Mouse (Mus musculus): ENCODE results near the gene Vgf. TPM values are rescaled to one million over a fixed set of nuclear protein-coding genes. Genes with fewer than 3 reads are reported as not detected.

Gene Vgf
- total RNA-seq, 1 experiment from 2014 or later: 0.10 TPM

DNA sequence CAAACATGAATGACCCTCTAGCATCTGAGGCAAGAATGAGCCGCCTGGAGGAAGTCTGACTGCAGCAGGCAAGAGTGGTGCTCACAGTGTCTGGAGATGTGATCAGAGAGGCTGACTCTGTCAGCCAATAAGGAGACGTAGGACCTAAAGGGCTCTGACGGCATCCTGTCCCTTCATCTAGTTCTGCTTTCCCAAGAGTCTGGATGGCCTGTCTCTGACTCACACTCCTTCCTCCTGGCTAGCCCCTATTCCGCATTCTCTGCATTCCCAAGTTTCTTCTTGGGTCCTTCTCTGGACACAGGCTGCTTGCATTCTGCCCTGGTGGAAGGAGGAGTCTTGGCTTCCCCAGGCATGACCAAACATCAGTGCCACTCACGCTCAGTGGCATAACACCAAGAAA is 53.7 kb downstream of the Vgf start:
- peak; percentile 7 to 21; a peak in 1 of 4 replicates for ATAC-seq (replicated peaks in 1 of 2; ENCODE audit: insufficient read depth in 1 of 2, low FRiP score in 2 of 2, low TSS enrichment in 1 of 2, low read depth in 1 of 2, poor library complexity in 2 of 2, severe bottlenecking in 2 of 2)

Other genes starting within 250 kb of the Vgf start
- not detected in 2 replicates for gene Col26a1, start 143.2 kb upstream of the Vgf start, total RNA-seq (2017)
- 7.3 and 12.8 TPM in 2 replicates for gene Ift22, start 118.2 kb upstream of the Vgf start, total RNA-seq (2017)
- gene Fis1, start 73.1 kb upstream of the Vgf start, total RNA-seq (2017): 56.8 and 146 TPM in 2 replicates
- gene Cldn15, start 59.8 kb upstream of the Vgf start, total RNA-seq (2017): 0.40 and 9.1 TPM in 2 replicates
- gene Plod3, start 39.4 kb upstream of the Vgf start, total RNA-seq (2017): 33.3 and 37.8 TPM in 2 replicates
- 14.8 and 38.6 TPM in 2 replicates for gene Znhit1, start 38.4 kb upstream of the Vgf start, total RNA-seq (2017)
- 39.7 and 42.4 TPM in 2 replicates for gene Ap1s1, start 19.7 kb downstream of the Vgf start, total RNA-seq (2017)
- not detected in 2 replicates for gene Serpine1, start 45.9 kb downstream of the Vgf start, total RNA-seq (2017)
- gene Trim56, start 89.8 kb downstream of the Vgf start, total RNA-seq (2017): 35.8 and 48.8 TPM in 2 replicates
- 0.89 TPM in 1 of 2 replicates, not detected in the other for gene Muc3, start 122.9 kb downstream of the Vgf start, total RNA-seq (2017)
- gene Muc3a, start 186.0 kb downstream of the Vgf start, total RNA-seq (2017): 1.6 TPM in 1 of 2 replicates, not detected in the other

Measured in hematopoietic stem cell, adult 5-6 weeks (primary cell).